Mouse (Mus musculus) embryo, embryonic 11.5 days (tissue): ENCODE data around the gene Cpeb1.
A peak's percentile ranks its signal among the peaks of the same experiment; 100 is the strongest.

ENCODE experiments used
- DNase-seq: peaks from one replicate; pipeline ENCODE4 v3.0.0-alpha.2; 2012; ENCODE audit warnings: low read depth, low spot score

Cpeb1 gene

DNA sequence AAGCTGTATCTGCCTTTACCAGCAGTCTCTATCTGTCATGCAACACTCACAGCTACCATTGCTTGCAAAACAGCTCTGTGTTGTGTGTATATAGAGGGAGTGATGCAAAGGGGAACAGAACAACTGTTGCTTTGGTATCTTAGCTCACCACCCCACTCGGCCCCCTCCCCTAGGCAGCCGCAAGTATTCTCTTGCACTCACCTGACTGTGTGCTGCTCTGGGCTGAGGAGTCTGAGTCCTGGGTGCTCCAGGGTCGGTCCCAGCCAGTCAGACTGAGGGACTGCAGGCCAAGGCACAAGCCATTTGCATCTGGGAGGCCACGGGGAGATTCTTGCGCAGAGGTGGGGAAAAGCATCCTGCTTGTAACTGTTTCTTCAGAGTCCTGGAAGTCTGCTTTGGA lies 83.5 kb downstream of the Cpeb1 start:
- no peak for DNase-seq

DNA sequence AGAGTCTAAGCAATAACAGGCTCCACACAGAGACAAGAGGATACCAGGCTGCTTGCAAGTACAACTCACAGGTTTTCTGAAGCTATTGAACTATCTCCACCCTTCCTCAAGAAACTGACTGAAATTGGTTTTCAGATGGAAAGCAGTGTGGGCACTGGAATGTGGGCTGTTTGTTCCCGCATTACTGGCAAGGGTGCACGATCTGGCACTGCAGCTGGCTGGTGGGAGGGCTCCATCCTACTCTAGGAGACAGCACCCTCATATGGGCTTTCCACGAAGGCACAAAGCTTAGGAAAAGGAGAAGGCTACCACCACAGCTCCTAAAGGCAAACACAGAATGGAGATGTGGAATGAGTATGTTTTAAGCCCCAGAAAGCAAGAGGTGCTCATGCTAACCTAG lies 85.5 kb downstream of the Cpeb1 start:
- DNase-seq, result no peak

DNA sequence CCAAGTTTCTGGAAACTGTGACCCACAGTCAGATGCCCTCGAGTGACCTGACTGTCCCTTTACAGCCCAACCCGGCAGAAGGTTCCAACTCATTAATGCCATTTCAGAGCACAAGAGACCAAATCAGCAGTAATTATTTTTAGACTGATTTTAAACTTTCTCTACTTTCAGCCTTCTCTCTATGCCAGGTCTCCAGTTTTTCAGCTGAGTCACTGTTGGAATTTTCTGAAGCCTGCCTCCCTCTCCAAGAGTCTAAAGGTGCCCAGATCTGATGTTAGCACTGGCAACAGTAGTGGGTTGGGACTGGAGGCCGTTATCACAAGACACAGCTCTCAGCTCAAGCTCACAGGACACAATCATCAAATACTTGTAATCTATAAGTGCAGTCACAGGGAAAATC lies 87.3 kb downstream of the Cpeb1 start:
- no peak for DNase-seq

DNA sequence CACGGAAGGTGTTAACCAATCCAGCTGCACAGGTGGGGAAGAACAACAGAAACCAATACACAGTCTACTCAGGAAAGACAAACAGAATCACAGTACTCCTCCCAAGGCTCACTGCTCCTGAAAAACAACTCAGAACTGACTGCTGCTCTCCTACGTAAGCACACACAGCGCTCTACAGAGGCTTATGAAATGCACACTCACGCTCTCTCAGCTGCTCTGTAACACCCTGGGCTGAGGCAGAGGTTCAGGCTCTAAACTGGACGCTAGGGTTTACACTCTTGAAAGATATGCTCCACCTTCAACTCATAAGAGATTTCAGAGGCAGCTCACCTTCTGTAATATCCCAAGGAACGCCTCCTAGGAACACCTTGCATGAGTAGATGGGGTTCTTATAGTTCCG lies 98.3 kb downstream of the Cpeb1 start:
- DNase-seq, result no peak

DNA sequence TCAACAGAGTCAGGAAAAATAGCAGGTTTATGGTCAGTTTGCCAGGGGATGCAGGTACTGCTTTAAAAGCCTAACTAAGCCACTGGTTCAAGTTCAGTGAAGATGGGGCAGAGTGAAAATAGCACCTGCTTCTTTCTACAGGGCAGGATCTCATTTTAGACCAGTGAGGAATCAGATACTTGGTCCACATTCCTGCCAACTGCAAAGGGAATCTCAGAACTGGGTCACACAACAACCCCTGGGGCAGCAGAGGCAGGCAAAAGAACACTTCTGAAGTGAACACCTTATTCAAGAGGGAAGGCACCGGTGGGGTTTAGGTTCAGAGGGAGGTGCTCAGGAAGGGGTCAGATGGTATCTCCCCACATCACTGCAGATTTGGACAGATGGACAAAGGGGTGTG lies 98.9 kb downstream of the Cpeb1 start:
- DNase-seq, result no peak

DNA sequence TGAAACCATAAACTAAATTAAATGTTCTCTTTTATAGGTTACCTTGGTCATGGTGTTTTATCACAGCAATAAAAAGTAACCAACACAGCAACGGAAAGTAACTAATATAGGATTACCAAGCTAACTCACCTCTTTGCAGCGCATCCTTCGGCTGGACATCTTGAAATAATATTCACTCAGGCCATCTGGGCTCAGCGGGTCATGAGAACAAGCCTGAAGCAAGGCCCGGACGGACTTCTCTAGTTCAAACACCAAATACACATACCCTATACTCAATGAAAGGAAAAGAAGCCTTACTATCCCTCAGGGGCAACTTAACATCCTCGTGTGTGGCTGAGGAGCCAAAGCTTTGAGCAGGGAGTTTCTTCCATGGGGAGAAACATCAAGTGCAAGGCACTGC lies 99.5 kb downstream of the Cpeb1 start:
- no peak for DNase-seq

DNA sequence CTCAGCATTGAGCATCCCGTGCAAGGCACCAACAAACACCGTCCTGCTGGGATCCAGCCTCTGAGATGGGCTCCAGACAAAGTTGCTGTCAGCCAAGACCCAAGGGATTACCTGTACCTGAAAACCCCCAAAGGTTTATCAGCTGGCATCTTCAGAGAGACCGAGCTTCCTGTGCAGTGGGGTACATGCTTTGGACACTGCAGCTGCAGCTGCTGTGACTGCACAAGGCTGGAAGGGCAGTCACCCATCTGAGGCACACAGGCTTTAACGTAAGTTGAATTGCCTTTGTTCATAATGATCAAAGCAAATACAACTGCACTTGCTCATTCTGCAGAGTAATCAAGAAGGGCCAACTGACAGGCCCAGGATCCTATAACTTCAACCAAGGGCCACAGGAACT lies 103.4 kb downstream of the Cpeb1 start:
- DNase-seq, result no peak

DNA sequence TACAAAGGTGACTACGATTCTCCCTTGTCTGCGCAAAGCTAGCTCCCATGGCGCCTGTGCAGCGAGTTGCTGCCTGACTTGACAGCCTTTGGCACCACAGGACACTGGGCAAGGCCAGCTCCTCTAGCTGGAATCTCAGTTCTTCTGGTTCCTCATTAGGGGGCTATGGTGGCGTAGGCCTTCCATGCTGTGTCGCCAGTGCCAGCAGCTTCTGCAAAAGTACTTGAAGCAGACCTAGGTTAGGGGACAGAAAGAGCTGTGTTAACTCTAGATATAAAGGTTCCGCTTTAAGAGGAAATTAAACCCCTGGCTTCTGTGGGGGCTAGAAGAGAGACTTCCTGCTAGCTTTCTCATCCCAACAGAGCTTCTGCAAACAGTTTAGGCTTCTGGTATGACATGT lies 107.1 kb downstream of the Cpeb1 start:
- no peak for DNase-seq

DNA sequence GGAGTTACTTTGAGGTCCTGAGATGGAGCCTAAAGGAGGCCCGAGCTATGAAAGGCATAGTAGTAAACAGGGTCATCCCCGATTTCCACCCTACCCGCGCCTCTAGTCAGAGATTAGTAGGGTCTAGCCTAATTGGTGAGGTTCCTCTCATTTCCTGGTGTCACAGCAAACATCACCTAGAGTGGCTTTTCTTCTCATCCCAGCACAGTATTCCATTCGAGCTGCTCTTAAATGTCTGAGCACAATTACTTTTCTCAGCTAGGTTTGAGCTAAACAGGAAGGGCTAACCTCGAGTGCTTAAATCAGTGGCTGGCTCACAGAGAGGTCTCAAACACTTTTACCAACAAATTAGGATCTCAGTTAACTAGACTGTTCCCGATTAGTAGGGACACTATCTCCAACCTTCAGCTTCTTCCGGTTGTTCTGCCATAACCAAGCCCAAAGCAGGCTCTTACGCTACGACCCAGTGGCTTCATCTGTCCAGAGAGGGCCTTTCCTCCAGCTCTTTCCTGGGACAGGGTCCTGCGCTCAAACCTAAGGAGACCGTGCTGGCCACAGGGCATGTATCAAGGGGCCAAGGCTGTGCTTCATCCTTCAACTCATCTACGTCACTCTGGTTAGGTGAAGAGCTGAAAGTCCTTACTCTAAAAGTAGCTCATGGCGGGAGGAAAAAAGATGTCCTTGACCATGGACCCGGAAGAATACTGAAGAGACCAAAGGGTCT lies 109.7 kb downstream of the Cpeb1 start:
- no peak for DNase-seq

DNA sequence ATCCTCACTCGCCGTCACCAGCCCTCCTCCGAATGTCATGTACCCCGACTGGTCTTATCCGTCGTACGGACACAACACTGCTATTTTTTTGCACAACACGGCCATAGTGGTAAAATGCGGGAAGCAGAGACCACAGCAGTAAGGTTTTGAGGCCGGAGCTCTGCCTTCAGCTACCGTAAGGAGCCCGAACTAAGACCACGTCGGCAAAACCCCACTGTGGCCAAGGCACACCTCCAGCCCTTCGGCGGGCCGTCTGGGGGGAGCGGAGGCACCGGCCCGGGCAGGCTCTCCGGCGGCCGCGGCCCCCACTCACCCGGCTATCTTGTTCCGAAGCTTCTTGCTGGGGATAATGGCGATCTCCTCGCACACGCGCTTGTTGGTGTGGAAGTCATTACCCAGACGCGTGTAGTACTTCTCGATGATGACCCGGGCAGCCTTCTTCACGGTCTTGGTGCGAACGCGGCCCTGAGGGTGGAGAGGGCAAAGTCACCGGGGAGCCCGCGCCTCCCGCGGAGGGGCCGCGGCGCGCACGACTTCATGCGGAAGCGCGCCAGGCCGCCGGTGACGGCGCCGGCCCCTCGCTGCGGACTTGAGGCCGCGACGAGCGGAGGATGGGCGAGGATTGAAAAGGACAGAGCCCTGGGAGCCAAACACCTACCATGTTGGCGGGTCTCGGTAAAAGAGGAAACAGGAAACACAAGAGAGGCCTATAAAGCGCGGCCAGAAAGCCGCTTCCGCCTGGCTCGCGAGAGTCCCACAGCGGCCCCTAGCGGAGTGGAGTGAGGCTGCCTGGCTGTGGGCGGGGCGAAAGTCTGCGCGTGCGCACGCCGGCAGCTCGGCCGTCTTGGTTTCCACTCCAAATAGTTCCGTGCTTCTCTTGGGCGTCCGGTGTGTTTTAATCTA lies 110.5 kb downstream of the Cpeb1 start, which contains the start of gene Rps17:
TSS of gene Rps17 (minus strand) at position 711 of the 903 bp plus-strand sequence.
- peak; percentile 92 for DNase-seq

DNA sequence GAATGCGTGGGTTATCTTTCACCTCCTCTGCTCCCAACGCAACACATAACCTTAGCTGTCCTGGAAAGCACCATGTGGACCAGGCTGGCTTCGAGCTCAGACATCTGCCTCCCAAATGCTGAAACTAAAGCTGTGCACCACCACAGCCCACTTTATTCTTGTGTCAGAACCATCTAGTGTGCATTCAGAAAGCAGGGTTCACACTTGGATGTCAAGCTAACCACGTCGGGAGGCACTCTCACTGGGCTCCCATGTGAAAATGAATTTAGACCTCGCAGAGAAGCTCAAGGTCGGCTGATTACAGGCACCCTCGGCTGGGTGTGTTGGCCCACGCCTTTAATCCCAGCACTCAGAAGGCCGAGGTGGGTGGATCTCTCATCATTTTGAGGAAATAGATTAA lies 111.4 kb downstream of the Cpeb1 start:
- no peak for DNase-seq

DNA sequence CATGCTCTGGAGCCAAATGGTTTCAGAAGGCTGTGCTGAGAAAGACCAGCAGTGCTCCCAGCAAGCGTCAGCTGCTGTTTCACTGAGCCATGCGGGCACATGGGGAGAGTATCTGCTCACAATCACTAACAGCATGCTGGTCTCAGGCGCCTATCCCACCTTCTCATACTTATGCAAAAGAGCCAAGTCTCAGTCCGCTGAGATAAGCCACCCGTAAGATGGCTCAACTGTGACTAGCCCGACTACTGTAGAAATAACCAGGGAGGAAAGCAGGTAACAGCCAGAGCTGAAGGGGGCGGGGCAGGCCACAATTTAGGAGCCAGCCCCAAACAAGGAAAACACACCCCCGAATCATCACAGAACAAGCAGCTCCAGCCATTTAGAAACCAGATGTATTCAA lies 111.9 kb downstream of the Cpeb1 start:
- no peak for DNase-seq

DNA sequence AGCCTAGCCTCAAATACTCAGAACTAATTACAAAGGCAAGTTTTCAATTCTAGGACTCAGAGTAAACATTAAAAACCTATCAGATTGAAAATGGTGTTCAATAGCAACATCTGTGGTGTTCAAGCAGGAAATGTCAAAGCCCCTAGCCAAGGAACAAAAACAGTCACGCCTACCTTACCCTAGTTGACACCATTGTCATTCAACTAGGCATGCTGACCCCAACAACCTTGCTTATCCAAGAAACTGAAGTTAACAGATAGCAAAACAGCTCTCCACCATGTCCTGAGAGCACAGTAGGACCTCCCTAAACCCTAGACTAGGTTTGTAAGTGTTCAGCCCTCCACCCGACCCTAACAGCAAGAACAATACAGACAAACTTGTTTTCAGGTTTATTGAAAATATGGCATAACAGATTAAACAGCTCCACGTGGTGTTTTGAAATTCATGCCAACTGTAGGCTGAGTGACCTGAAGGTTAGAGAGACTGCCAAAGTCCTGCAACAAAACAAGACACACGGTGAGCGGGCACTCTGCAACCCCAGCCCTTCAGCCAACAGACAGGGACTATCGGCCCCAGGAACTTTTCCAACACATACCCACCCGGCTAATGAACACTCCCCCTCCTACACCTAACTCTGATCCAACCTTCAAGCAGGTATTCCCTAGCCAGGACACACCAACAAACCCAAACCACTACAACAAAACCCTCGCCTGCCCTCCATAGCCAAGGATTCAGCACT lies 112.7 kb downstream of the Cpeb1 start:
- no peak for DNase-seq

DNA sequence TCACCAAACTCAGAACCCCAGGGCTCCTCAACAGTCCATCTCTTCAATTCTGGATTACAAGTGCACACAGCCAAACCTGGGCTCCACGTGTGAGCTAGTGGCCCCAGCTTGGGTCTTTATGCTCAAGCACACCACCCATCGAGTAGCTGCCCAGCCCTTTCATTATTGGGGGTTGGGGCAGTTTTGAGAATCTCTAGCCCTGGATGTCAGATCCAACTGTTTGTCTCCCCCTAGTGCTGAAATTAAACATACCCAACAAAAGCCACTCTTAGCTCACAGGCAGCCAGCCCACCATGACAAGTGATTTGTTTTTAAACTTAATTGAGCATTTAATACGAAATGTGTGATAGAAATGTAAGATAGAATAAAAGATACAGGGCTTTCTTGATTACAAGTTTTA lies 113.7 kb downstream of the Cpeb1 start:
- no peak for DNase-seq

DNA sequence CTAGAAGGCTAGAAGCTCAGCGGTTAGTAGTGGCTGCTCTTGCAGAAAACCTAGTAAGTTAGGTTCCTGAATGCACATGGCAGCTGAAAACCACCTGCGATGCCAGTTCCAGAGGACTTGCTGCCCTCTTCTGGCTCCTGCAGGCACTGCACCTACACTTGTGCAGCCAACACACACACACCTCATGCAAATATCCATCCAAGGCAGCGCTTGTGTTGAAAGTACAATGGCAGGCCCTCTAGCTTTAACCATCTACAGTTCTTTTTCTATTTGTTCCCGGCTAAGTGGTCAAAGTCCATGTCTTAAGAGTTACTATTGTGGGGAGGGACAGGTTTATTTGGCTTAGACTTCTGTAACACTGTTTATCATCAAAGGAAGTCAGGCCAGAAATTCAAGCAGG lies 115.5 kb downstream of the Cpeb1 start:
- peak; percentile 49 for DNase-seq

DNA sequence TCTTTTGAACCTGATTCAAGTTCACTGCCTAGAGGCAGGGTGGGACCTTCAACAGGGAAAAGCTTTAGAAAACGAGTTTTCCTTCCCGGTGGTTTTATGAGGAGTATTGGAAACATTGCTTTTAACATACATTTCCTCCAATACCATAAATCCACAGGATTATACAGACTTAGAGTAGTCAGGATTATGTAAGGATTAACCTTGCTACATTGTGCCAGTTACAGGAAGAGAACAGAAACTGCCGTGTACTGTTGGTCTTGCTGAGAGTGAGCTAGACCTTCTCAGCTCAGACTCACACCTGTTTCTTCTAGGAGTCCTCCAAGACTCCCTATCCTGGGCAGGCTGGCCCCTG lies 116.8 kb downstream of the Cpeb1 start:
- DNase-seq, result no peak

DNA sequence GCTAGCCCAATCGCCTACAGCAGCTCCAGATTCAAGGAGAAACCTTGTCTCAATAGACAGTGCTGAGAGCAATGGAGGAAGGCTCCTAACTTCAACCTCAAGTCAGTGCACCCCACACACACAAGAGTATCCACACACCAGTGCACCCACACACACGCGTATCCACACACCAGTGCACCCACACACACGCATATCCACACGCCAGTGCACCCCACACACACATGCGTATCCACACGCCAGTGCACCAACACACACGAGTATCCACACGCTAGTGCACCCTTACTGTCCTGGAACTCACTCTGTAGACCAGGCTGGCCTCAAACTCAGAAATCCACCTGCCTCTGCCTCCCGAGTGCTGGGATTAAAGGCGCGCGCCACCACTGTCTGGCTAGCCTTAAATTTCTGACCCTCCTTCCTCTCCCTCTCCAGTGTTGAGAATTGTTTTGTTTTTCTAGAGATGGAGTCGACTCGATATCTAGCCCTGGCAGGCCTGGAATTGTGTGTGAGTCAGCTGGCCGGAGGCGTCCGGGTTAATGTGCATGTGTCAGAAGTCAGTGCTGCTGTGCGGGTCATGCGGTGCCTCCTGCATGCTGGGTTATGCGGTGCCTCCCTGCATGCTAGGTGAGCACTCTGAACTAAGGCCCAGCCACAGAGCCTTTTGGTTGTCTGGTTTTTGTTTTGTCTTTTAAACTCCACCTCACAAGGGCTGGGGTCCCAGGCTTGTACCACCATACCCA lies 117.3 kb downstream of the Cpeb1 start:
- no peak for DNase-seq

DNA sequence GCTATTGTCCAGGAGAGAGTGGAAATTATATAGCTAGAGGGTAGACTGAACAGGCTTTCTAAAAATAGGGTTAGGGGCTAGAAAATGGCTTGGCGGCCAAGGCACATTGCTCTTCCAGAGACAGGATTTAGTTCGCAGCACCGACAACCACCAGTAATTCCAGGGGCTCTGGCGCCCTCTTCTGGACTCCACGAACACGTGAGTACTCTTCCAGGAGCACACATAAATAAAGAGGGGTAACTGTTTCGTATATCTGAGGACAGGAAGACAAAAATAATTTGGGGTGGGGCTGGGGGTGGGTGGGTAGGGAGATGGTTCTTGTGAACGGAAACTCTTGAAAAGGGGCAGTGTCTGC lies 118.9 kb downstream of the Cpeb1 start:
- peak; percentile 50 for DNase-seq

DNA sequence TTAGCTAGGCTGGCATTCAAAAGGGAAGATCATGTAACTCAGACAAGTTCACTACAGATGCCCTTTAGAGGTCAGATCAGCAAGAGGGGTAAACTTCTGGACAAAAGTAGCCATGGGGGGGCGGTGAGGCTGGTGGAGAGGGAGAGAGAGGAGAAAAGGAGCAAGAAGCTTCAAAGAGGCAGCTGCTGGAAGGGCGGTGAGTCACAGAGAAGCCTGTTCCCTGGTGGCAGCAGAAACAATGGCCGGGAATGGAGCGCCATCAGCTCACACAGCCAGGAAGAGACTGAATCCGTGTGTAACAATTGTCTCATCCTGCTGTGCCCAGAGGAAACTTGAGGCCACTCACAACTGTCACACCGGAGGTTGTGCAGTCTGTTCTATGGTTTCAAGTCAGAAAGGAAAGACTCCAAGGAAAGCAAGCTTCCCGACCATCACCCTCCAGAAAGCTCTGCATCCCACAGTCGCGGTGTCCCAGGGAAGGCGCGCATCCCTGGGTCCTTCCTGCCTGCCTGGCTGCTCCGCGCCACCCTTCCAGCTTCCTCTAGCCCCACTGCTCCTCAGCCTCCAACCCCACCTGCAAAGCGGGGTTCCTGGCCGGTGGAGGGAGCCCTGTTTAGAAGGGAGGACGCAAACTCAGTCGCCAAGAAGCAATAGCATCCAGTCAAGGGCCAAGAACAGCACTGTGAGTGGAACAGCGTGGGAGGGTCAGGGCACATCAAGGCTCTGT lies 119.4 kb downstream of the Cpeb1 start:
- DNase-seq, result no peak

DNA sequence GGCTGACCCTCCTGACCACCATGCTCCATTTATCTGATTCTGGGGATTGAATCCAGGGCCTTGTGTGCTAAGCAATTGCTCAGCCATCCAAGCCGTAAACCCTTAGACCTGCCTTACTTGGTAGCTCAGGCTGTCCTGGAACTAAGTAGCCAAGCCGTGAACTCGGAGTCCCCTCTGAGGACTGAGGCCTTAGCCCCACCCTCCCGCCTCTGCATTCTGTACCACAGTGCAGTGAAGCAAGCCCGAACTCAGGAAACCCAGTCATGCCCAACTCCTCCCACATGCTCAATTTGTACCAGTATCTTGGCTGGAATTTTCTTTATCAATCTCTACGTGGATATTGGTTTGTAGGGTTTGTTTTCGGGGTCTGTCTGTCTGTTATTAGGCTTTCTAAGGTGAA lies 123.4 kb downstream of the Cpeb1 start:
- no peak for DNase-seq

DNA sequence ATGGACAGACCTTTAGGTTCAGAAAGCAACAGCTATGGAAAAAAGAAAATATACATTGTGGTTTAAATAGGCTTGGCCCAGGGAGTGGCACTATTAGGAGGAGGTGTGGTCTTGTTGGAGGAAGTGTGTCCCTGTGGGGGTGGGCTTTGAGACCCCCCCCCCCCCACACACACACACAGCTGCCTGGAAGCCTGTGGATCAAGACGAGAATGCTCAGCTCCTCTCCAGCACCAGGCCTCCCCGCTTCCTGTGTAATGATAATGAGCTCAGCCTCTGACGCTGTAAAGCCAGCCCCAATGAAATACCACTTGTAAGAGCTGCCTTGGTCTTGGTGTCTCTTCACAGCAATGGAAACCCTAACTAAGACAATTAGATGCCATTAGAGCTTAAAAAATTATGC lies 124.5 kb downstream of the Cpeb1 start:
- no peak for DNase-seq
